Mouse (Mus musculus) lung, adult 10 weeks (tissue): ENCODE measurements around the gene Zfp560. TPM values are rescaled to one million over a fixed set of nuclear protein-coding genes. Genes with fewer than 3 reads are reported as not detected.

Experiments
- polyA plus RNA-seq: library from polyadenylated mRNA; stranded (reverse); fragments of 350-450 nt; fragmentation: Illumina TruSeq; extraction: RNeasy Lipid Tissue Mini Kit (QIAGEN cat#74804); gene quantifications from one replicate; pipeline ENCODE4 v1.2.3, GENCODE M21; 2014; ENCODE audit warnings: low read depth, low replicate concordance; ENCODE audit not compliant: insufficient read depth

The Zfp560 gene
- 17.5 TPM for polyA plus RNA-seq

DNA sequence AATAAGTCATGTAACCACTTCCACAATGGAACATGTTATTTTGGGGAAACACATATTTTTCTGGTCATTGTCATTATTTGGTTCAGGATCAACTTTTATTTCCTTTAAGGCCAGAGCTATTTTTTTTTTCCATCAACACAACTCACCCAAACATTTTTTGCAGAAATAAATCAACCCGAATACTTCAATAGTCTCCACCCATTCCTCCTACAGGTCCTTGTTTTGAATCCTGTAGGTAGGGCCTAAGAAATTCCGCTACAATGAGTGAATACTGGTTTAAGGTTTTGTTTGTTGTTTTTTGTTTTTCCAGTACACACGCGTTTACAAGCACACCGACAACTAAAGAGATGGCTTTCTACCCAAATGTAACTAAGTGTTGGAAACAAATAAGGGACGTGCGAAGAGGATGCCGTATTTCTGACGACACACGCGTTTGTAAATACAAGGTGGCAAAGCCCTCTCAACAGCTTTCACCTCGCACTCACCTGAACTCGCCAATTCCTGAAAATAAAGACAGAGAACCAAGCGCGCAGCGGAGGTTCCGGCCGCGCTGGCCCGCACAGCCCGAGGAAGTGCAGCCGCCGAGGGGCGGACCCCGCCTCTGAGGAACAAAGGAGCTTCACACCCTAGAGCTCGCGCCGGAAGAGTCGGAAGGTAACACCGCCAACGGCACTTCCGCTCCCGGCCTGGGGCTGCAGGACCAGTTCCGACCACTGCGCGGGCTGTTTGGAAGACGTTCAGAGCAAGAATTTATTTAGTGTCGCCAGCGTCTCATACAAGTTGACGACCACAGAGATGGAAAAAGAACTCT, at the start of gene Zfp560:
Gene Zfp560 (minus strand): TSS at position 646 of the 811 bp plus-strand sequence.

DNA sequence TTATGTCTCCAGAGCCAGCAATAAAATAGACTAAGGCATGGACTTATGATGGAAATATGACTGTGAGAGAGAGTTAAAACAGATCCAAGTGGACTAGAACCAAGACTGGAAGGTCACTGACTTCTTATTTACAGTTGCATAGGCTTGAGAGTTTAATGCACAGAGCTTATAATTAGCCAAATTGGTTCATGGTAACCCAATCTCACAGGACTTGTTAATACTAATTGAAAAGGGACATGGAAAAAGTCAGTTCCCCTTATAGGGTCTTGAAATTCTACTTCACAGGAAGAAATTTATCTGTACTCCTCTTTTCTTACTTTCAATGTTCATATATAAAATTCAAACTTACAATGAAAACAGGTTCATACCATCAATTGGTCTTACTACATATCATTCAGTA, 49.0 kb downstream of the Zfp560 start, which contains the start of gene Olfr18:
Gene Olfr18 (minus strand): TSS at position 101 of the 400 bp plus-strand sequence.

DNA sequence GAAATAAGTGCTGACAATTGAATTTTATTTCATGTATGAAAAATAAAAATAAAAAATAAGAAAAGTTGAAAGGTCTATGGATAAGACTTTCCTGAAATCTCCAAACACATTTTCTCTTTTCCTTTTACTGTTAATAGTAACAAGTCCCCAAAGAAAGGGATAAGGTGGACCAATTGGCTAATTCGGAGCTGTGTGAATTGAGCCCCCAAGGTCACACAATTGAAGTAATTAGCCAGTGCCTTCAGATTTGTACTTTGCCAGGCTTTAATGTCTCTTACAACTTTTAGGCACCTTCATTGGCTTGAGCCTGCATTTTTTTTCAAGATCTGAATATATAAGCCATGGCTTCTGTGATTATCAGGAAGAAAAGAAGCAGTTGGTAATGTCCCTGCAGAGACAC, 86.7 kb downstream of the Zfp560 start, which contains the start of gene Olfr873:
Gene Olfr873 (plus strand): TSS at position 301 of the 400 bp plus-strand sequence.

Other genes with a start within 250 kb of the Zfp560 start
- gene Olfr870, start 211.1 kb downstream of the Zfp560 start, polyA plus RNA-seq = not detected
- gene Olfr871, start 173.0 kb downstream of the Zfp560 start, polyA plus RNA-seq = not detected
- not detected for gene Olfr872, start 148.1 kb downstream of the Zfp560 start, polyA plus RNA-seq
- not detected for gene Olfr39, start 102.8 kb downstream of the Zfp560 start, polyA plus RNA-seq
- not detected for gene Olfr873, start 86.6 kb downstream of the Zfp560 start, polyA plus RNA-seq
- gene Olfr18, start 49.1 kb downstream of the Zfp560 start, polyA plus RNA-seq = not detected
- 2.0 TPM for gene Zfp26, start 75.0 kb upstream of the Zfp560 start, polyA plus RNA-seq
- 8.7 TPM for gene Zfp426, start 107.6 kb upstream of the Zfp560 start, polyA plus RNA-seq
- gene Zfp266, start 136.2 kb upstream of the Zfp560 start, polyA plus RNA-seq = 8.2 TPM
- 3.5 TPM for gene Zfp846, start 196.1 kb upstream of the Zfp560 start, polyA plus RNA-seq